Mouse (Mus musculus): ENCODE results near the gene Aldob.

Gene Aldob

DNA sequence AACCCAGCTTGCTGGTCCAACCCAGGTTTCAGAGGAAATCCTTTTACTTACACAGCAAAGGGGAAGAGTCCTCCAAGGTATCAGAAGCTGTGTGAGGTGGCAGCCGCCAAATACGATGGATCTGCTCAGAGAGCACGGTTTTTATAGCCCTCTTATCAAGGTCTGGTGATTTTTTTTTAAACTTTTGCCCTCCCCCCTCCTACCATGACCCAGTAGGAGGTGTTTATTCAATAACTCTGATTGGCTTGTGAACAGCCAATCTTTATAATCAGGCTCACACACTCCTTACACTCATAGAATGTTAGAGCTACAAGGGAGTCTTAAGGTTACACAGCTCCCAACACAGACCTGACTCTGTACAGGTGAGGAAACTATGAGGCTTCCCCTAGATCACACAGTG, at the start of gene Aldob:
Gene Aldob (minus strand): TSS at position 164 of the 400 bp plus-strand sequence.
- no peak for DNase-seq

DNA sequence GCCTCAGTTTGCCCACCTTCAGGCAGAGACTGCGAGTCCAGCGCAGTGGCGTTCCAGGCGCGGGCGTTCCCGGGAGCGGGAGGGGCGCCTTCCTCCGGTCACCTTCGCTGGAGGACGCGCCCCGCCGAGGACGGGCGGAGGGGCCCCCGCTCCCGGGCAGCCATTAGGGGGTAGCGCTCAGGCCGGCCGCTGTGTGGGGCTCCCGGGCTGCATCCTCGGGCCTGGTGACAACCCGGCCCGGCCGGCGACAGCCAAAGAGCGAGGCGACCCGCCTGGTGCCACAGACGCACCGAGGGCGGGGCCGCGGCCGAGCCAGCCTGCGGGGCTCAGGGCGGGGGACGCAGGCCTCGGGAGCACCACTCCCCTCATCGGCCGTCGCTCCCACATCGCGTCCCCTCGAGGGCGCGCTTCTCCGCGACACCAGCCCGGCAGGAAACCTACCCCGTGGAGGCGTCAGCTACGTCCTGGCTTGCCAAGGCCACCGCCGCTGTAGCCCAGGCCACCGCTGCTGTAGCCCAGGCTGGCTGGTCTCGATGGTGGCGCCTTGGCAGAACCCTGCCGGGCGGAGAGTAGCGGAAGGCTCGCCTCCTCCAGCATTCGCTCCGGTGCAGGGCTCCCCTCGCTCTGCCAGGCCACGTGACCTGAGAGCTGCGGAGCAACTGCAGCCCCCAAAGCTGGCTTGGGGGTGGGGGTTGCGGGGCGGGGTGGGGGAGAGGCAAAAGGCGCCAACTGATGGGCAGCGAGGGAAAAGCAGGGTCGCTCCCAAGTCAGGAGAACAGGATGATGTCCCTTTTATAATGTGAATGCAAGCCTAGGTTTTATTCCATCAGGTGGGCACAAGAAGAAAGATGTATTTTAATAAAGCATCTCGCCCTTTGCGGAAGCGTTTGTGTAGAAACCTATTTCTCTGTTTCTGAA, 48.1 kb upstream of the Aldob start, which contains the start of gene Tmem246:
Gene Tmem246 (minus strand): TSS at position 694 of the 918 bp plus-strand sequence.
- peak; percentile 87 for DNase-seq

DNA sequence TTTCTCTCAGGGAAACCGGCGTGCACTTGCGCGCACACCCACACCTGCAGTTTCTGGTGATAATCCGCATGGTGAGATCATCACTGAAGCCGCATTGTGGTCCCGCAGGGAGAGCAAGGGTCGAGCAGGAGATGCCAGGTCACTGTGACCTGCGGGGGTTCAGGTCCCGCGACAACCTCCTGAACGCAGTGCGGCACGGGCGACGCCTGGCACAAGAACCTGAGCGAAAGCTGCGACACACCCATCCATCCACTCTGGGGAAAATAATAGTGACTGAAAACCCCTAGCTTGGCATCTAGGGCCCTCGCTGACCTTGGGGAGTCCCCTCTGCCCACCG, 47.5 kb upstream of the Aldob start:
- no peak for DNase-seq

DNA sequence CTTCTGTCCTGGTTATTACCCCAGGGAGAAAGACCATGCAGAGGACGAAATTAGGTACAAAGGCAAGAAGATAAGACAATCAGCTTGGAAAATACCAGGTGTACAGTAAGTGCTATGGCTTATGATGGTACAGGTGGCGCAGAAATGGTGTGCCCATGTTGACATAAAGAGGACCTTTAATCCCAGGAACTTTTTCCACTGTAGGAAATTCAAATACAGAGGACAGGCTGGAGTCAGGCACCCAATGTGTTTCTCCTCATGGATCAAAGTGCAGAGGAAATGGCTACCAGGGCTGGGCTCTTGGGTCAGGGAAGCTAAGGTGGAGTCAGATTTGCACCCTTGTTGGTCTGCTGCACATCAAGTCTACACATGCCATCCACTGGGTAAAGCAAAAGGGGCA, 40.8 kb upstream of the Aldob start:
- no peak for DNase-seq

DNA sequence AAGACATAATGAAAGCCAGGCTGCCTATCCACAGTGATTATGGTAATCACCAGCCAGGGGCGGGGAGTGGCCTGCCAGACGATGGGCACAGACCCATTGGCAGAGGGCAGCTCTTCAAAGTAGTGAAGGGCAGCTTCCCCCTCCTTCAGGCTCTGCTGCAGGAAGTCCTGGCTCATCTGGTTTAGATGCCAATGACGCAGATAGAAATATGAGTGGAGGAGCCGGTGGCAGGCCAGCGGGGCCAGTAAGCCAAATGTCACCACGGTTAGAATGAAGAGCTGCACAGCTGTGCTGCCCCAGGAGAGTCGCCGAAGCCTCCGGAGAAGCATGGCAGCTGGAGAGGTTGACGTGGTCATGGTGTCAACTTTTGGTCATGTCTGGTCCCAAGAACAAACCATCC, 37.5 kb upstream of the Aldob start:
- DNase-seq = no peak

DNA sequence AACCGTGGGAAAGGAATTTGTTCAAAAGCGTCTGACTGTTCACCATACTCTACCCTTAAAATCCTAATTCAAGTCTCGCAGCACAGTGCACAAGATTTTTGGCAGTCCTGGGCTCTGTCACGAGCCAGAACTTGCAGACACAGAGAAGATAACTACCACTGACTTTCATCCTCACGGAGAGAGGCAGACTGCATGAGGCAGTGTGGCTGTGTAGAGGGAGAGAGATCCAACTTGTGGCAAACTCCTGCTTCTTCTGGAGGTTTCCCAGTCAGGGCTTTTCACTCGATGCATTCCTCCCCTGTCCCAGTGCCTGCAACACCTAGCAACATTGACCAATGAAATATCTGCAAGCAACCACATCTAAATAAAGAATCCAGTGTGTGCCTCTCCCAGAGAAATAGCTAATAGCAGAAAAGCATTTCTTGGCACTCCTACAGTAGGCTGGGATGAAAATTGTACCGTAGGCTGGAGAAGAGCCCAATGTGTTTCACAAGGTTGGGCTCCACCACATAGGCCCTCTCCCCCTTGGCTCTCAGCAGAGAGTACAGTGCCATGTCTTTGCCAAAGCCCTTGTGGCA, 36.3 kb upstream of the Aldob start:
- no peak for DNase-seq

DNA sequence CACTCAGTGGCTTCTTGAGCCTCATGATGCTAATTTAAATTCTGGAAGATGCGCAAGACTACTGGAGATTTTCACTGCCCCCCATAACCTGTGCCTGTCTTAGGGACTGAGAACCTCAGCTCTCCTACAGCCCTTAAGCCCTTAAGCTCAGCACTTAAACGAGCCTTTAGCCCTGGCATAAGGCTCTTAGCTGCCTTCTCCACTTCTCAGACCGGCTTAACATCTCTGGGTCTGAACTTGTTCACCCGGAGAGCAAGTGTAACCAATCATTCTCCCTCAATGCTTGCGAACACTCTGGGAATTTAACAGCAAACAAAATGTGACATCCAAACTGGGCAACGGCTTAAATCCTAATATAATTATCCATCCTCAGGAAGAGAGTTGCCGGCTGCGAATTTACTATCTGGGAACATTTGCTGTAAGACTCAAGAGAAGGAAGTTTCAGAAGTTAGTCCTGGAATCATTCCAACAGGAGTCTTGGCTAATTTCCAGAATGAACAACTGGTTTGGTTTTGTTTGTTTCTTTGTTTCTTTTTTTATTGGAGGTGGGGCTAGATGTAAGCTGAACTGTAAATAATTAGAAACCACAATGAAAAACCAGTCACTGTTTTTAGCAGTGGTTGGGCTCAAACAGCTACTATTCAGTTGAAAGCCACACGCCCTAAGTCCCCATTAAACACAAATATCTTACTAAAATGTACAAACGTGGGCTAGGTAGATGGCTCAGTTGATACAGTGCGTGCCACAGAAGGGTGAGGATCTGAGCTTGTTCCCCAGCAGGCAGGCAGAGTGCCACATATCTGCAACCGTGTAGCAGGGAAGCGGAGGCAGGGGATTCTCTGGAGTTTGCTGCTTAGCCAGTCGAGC, 34.9 kb upstream of the Aldob start:
- DNase-seq = no peak

DNA sequence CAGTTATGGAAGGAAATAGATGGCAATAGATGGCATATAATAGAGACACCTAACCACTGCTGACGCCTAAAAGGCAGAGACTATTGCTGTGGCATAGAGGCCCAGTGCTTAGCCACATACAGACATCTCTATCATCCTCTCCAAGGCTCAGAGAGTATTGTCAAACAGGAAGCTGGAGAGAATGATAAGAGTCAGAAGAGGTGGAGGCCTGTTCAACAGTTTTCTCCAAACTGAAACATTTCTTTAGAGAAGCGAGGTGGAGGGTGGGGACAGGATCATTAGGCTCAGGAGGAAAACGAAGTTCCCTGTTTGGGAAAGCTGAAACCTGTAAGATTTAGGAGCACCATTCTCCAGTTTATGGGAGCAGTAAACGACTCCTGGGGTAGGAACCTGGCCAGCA, 31.9 kb upstream of the Aldob start:
- DNase-seq = no peak

DNA sequence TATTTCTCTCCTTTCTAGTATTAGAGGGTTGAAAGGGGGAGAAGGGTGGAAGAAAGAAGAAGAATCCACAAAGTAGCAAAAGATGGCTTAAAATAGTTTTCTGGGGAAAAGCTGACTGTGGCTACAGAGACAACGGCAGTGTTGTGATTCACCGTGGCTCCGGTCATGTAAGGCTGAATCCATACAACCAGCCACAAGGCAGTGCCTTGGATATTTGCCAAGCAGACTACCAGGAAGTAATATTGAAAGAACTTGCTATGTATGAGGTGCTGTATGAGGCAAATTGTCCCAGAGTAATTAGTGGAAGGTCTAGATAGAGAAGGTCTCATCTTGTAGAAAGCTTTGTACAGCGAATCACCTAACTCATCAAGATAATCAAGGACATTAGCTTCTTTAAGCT, 22.8 kb upstream of the Aldob start:
- no peak for DNase-seq

DNA sequence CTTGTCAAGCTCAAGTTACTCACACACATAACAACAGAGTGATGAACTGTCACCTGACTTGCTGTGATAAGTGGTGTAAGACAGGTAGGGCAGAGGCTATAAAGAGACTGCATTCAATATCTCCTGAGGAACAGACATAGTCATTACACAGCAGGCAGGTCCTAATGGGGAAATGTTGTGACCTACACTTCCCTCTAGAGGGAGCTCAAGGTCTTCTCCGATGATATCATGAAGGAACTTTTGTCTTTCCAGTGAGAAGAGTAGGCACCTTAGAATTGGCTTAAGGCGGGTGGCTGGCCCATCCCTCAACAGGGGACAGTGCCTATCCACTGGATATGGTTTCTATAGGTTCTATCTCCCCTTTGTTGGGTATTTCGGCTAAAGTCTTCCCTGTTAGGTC, 18.3 kb upstream of the Aldob start:
- DNase-seq = peak; percentile 70

DNA sequence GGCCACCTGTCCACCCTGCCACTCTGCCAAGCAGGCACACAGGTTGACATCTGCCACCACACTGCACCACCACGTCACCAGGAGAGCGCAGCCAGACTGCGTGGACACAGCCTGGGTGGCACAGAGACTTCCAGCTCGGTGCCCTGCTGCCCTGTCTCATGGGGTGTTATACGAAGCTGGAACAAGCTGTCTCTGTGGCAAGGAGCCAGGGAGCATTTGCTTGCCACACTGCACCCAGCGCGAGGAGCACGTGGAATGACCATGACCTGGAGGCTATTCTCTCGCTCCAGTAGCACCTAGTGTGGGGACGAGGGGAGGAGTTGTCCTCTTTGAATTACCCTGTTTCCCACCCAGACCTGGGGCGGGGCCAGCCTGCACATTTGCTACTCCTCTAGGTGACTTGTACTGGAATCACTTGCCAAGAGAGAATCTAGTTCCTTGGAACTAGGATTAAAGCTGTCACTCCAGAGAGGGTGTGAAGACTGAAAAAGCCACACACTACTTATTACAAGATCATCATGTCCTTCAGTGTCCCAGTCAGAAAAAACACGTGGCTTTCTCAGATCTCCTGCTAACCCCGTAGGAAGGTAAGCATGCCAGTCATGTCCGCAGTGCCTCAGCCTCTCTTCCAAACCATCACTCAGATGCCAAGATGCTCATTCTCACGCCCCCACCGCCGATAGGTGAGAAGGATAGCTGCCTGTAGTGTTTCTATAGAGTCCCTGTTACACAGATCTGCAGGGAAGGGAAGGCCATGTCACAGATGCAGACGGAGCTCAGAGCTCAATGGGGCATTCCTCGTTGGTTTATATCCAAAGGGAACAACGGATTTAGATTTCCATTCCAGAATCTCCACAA, 10.8 kb upstream of the Aldob start:
- peak; percentile 89 for DNase-seq

DNA sequence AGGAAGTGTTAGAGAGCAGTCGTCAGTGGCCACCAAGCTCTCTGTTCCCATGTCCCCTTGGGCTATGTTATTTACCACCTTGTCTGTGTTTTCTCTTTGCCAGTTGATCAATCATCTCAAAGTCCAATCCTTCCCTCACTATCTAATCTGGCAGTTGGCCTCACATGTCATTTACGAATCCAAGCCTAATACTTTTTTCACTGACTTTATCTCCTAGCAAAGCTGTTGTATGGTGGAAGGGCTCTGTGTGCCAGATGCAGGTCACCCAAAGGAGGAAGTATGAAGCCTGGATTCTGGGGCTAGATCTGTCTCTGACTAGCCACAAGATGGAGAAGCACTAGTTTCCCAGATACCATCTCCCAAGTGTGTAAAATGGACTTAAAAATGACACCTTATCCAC, 8.8 kb upstream of the Aldob start:
- no peak for DNase-seq

DNA sequence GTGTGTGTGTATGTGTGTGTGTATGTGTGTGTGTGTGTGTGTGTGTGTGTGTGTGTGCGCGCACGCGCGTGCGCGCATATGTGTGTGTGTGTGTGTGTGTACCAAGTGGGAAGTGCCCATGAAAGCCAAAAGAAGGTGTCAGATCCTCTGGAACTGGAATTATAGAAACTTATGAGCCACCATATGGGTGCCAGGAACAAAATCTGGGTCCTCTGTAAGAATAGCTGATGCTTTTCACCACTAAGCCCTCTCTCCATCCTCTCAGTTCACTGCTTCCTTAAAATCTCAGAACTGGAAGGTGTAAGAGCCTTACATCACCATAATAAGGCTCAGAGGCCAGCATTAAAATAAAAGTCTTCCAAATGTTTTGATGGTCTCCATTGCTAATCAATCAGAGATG, 8.0 kb upstream of the Aldob start:
- no peak for DNase-seq

DNA sequence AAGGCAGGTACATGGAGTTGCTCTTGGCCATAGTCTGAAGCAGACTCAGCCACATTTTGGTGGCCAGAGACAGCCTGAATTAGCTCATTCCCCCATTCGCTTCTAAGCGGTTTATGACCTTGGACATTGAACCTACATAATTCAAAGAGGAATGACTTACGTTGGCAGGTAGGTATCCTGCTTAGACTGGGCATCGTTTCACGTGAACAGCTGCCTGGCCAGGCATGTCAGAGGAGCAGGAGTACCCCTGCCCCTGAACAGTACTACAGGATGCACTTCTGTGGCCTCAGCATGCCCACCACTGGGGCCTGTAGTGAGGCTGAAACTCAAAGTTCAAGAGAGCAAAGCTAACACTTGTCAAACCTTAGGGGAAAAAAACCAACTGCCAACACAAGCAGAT, 4.0 kb upstream of the Aldob start:
- DNase-seq = no peak

DNA sequence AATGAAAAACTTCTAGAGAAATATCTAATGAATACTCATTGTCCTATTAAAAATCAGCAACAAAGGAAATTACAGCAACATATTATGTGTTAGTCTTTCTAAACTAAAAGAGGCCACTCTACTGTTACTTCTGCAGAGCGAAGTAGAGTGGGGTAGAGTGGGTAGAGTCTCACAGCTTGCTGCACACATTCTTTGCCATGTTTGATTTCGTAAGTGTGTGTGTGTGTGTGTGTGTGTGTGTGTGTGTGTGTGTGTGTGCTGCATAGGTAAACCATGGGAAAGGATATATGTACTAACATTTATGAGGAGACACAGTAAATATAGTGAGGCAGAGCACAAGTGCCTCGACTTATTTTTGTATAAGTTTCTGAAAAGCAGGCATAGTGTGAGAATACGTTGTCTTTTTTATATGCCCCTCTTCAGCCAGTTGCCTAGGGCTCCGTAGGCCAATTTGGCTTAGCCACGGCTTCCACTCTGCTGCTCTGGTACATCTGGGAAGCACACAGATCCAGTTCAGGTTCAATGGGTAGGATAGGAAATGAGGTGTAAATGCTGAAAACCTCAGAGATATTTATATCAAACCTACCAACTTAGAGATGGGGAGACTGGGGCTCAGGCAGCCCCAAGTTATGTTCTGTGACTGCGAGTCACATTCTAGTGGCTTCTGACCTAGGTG, 1.7 kb downstream of the Aldob start:
- no peak for DNase-seq

DNA sequence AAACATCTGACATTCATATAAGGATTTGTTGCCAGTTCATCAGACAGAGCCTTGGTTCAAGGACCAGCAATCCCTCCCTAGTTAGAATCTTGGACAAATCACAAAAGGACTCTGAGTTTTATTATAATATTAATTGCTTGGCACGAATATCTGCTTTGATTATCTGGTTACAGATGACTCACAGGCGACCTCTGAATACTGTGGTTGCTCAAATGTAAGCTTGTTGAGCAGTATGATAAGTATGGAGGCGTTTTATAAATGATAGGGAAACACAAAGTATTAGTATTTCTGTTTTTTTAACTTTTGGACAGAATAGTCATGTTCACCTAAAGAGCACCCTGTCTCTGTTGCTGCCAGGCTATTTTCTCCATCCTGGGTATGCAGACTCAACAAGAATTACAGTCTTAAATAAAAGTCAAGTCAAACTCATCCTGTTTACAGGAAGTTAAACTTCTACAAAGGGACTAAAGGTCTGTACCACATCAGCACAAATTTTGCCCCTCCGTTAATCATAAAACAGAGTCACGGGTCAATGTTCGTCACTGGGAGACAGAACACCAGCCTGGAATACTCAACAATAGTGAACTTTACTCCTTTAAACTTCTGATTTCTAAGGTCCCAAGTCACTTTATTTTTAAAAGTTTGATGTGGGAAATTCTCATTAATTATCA, 2.3 kb downstream of the Aldob start:
- DNase-seq = no peak

DNA sequence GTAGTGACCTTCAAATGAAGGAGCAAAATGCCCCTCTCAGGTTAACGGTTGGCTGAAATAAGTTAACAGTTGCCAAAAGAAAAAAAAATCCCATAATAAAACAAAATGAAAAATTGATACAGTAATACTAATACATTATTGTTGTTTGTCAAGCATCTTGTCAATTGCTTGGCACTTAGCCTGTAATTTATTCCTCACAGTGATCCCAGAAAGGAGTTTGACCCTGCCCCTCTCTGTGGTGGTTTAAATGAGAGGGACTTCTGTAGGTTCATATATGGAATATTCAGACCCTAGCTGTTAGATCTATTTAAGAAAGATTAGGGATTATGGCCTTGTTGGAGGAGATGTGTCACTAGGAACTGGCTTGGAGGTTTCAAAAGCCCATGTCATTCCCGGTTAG, 3.3 kb downstream of the Aldob start:
- DNase-seq = no peak

DNA sequence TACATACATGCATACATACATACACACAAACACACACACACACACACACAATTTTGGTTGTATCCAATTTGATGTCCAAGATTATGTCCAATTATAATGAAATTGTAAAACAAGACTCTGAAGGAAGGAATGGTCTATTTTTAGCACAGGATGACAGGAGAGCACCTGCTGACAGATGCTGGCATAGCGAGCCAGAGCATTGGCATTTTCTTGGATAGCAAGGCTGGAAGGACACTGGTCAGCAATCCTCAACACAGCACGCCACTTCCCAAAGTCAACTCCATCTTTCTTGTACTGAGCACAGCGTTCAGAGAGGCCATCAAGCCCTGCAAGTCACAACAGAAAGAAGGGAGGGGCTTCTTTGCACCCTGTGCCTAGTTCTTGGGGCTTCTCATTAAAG, 8.4 kb downstream of the Aldob start:
- no peak for DNase-seq

DNA sequence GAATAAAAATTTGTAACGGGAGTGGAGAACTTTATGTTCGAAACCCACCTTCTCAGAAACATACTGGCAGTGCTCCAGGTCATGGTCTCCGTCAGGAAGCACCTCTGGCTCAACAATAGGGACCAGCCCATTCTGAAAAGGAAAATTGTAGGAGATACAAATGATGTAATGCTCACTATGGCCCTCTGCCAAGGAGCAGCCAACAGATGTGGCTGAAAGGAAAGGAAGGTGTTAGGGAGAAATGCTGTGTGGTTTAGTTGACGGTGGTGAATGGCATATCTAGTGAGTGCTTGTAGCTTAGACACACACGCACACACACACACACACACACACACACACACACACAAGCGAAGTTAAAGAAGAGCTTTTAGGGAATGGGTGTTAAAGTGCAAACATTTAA, 9.7 kb downstream of the Aldob start:
- DNase-seq = no peak

DNA sequence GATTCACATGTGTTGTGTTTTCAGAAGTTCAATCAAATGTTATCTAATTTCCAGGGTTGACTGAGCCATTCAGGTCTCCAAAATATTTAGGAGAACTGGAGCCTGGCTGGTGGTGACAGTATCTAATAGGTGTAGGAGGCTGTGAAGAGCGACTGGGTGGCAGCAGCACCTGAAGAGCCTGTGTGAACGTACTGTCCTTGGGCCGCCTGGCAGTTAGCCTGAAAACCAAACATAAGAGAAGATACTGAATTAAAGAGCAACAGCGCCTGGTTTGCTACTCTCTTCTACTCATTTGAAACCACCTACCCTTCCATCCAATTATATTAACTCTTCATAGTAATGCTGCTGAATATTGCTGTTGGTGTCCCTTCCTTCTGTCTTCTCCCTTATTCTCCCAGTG, 12.7 kb downstream of the Aldob start:
- no peak for DNase-seq

DNA sequence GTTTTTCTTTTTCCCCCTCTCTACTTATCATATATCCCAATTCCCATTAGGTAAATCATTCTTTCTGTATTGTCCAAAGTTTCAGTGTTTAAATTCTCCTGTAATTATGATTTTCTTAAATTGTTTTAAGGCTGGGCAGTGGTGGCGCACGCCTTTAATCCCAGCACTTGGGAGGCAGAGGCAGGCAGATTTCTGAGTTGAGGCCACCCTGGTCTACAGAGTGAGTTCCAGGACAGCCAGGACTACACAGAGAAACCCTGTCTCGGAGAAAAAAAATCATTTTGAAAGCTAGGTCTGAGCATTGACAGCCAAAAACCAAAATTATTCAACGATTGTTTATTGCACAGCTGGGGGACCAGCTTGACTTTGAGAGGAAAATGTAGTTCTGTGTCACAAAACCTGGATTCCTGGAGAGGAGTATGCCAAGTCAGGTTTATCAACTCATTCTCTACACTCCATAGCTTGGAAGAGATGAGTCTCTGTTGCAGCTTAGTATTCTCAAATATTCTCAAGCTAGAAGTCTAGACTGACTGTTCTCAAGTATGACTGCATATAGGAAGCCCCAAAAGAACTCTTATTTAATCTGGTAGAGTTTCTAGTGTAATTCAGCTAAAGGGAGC, 13.6 kb downstream of the Aldob start:
- DNase-seq = no peak

All from cerebellum, adult 9-11 months (tissue).